Mouse (Mus musculus) forebrain, embryonic 15.5 days (tissue): Measurements from ENCODE around the gene B230118H07Rik. TPM values are rescaled to one million over a fixed set of nuclear protein-coding genes. Genes with fewer than 3 reads are reported as not detected.
"Not testable (repeated sequence)": the region's sequence is repeated elsewhere in the genome, so short reads cannot be mapped to it uniquely, and the experiment has no call there.

Experiments
- ATAC-seq: fragments of 200-750 bp; cut with Nextera tagmentation; replicated peaks from 2 replicates; pipeline ENCODE4 v1.8.0; 2017; ENCODE audit warnings: mild to moderate bottlenecking, moderate TSS enrichment, moderate library complexity
- H3K27ac ChIP-seq: fragments of 300-500 bp; sonication (generic); replicated peaks from 2 replicates; pipeline ENCODE4 v1.5.1; 2015; ENCODE audit warnings: mild to moderate bottlenecking, inconsistent platforms
- H3K27me3 ChIP-seq: fragments of 300-500 bp; sonication (generic); 2 replicates; pipeline ENCODE4 v1.6.1; 2015; ENCODE audit warnings: inconsistent platforms
- H3K36me3 ChIP-seq: fragments of 300-500 bp; sonication (generic); 2 replicates; pipeline ENCODE4 v1.6.1; 2015; ENCODE audit warnings: mild to moderate bottlenecking, inconsistent platforms
- H3K4me1 ChIP-seq: fragments of 300-500 bp; sonication (generic); 2 replicates; pipeline ENCODE4 v1.6.1; 2015; ENCODE audit warnings: inconsistent platforms
- H3K4me2 ChIP-seq: fragments of 300-500 bp; sonication (generic); replicated peaks from 2 replicates; pipeline ENCODE4 v1.6.1; 2015; ENCODE audit warnings: mild to moderate bottlenecking, inconsistent platforms
- H3K4me3 ChIP-seq: fragments of 300-500 bp; sonication (generic); 2 replicates; pipeline ENCODE4 v1.5.1; 2015; ENCODE audit warnings: mild to moderate bottlenecking, inconsistent platforms
- H3K9ac ChIP-seq: fragments of 300-500 bp; sonication (generic); replicated peaks from 2 replicates; pipeline ENCODE4 v1.6.1; 2015; ENCODE audit warnings: mild to moderate bottlenecking, inconsistent platforms
- H3K9me3 ChIP-seq: fragments of 300-500 bp; sonication (generic); 2 replicates; pipeline ENCODE4 v1.6.1; 2016; ENCODE audit warnings: inconsistent platforms
- WGBS: fragments of 180-500 bp; shearing (Covaris S2); methylation state at CpG from one replicate; pipeline ENCODE4 v1.1.7; 2015; ENCODE audit warnings: mixed read lengths; 5-methylcytosine and 5-hydroxymethylcytosine counted together
- polyA plus RNA-seq: library from polyadenylated mRNA; unstranded; fragments of >200 nt; fragmentation: Nextera tagmentation; extraction: Ambion mirVana; gene quantifications from 2 replicates; pipeline ENCODE4 v1.2.1, GENCODE M21; 2015

Gene B230118H07Rik
- polyA plus RNA-seq, 1 experiment from 2014 or later = 52.2 TPM

DNA sequence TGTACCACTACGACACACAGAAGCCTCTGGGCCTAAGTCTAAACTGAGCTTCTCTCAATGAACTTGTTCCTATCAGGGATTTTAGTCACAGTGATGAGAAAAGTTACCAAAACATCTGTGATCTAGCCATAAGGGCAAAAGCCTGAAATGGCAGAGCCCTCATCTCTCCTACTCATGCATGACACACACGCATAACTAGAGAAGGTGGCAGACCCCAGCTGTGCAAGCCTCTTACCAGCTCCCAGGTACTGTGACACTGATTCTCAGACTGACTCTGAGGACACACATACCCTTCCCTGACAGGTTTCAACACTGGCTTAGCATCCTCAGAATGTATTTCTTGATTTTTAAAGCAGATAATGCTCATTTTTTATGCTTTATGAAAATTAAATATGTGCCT is 103.7 kb downstream of the B230118H07Rik start:
- H3K36me3 ChIP-seq = no peaks in the 10 kb centered on the region
- no peaks in the 10 kb centered on the region for H3K4me1 ChIP-seq
- H3K4me3 ChIP-seq = no peak overlapping the region
- H3K9ac ChIP-seq = no peak overlapping the region
- H3K4me2 ChIP-seq = no peak overlapping the region
- H3K27ac ChIP-seq = no peak overlapping the region
- WGBS = 92% methylated on average over 2 of the region's 2 CpGs
- no peaks in the 10 kb centered on the region for H3K27me3 ChIP-seq
- H3K9me3 ChIP-seq = no peaks in the 10 kb centered on the region
- ATAC-seq = no peak

DNA sequence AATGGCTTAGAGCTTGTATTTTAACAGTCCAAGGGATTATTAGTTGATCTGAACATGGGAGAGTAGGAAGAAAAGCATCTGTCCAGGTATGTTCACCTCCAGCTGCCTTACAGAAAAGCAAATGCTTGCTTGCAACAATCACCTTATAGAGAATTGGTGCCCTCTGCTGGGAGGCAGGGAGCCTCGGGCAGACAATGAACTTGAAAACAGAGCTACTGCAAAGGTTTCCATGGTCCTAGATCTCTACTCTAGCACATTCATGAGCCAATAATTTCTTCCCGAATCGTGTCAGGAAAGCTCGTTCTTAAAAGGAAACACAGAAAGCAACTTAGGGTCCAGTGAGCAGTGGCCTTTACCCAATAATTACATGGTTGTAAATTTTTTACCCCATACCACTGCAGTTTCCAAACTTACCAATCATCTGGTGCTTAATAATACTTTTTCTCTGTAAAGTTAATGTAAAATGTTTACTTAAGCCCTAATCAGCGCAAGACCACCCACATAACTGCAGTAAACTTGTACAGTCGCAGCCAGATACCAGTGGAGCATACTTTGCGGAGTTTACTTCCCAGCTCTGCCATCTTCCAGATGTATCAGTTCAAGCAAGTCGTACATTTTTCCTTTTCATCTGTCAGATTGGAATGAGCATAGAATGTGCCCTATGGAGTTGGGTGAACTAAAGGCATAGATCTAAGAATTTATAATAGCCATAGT is 105.5 kb downstream of the B230118H07Rik start:
- 80% methylated on average over 8 of the region's 8 CpGs for WGBS
- Histone ChIP-seq H3K9me3 (no peaks in the 10 kb centered on the region), H3K4me3 (no peak overlapping the region), H3K4me1 (no peaks in the 10 kb centered on the region), H3K4me2 (no peak overlapping the region), H3K9ac (no peak overlapping the region), H3K27ac (no peak overlapping the region), H3K27me3 (no peaks in the 10 kb centered on the region), H3K36me3 (no peaks in the 10 kb centered on the region)
- ATAC-seq = no peak

DNA sequence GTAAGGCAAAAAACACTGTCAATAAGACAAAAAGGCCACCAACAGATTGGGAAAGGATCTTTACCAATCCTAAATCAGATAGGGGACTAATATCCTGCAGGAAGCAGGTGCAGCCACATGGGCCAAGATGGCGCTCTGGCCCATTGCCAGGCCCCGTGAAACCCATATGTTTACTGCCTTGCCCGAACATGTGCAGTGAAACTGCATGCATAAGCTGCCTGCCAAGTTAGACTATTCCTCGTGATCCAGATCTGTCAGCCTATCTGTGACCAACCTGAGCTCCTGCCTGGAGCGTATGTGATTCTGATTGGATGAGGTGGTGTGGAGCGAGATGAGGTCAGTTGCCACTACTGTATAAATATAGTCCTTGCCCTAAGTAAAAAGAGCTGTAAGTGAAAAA is 112.4 kb downstream of the B230118H07Rik start:
- H3K27ac ChIP-seq, H3K4me3 ChIP-seq, H3K9me3 ChIP-seq, H3K36me3 ChIP-seq, H3K4me1 ChIP-seq, H3K27me3 ChIP-seq, H3K4me2 ChIP-seq, H3K9ac ChIP-seq: not testable (repeated sequence)
- peak; percentile 80 for ATAC-seq
- WGBS = 57% methylated on average over 6 of the region's 6 CpGs

DNA sequence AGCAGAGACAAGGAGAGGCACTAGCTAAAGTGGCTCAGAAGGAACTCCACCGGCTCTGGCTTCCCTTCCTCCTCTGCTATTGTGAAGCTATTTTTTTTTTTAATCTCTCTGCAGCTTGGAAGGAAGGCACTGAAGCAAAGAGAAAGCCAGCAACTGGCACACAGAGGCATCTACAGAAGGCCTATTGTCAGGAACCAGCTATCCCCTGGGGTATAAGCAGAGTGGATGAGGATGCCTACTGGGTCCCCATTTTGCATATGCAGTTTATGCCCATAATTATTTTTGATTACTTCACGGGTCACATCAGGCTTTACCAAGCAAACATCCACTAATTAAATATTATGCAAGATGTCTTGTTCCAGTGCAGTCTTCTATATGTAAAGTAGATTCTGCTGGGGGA is 115.6 kb downstream of the B230118H07Rik start:
- Histone ChIP-seq H3K9ac (no peak overlapping the region), H3K4me2 (no peak overlapping the region), H3K4me1 (no peaks in the 10 kb centered on the region), H3K27ac (no peak overlapping the region), H3K36me3 (no peaks in the 10 kb centered on the region), H3K27me3 (no peaks in the 10 kb centered on the region), H3K4me3 (no peak overlapping the region), H3K9me3 (no peaks in the 10 kb centered on the region)
- ATAC-seq = no peak
- WGBS = 15% methylated on average over 2 of the region's 2 CpGs

DNA sequence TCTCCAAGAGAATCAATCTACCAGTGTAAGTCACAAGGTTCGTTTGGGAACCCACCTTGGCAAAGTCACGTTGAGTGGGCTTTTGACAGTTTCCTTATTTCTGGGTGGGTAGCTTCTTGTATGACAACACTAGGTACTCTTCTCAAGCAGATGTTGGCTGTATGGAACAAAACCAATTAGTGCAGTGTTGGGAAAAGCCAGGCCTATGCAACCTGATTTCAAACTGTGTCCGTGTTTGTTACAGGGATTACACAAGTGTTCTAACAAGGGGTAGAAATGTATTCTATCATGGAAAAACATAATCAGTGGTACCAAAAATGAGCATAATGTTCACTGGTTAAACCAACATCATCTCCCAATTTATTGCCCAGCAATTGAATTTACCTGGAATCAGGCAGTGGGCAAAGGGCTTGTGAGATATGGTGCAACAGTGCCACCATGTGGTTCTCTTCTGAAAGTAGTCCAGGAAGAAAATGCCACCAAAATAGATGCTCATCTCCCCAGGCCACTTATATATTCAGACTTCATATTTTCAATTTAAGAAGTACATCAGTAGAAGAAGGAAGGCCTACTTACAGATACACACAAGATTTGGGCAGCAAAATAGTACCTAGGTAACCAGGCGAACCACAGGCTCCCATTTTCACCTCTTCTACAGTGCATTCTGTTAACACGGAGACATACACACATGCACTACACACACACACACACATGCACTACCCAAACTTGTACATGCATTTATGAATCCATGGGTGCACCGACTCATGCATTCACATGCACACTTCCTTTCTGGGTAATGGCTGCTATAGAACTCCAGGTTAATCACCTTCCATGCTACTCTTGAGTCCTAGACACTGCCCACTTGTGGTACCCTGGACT is 123.6 kb downstream of the B230118H07Rik start:
- Histone ChIP-seq H3K4me3 (no peak overlapping the region), H3K4me1 (no peaks in the 10 kb centered on the region), H3K4me2 (no peak overlapping the region), H3K9ac (no peak overlapping the region), H3K9me3 (no peaks in the 10 kb centered on the region), H3K36me3 (no peaks in the 10 kb centered on the region), H3K27ac (no peak overlapping the region), H3K27me3 (no peaks in the 10 kb centered on the region)
- WGBS = 68% methylated on average over 6 of the region's 6 CpGs
- peak; percentile 82 for ATAC-seq

DNA sequence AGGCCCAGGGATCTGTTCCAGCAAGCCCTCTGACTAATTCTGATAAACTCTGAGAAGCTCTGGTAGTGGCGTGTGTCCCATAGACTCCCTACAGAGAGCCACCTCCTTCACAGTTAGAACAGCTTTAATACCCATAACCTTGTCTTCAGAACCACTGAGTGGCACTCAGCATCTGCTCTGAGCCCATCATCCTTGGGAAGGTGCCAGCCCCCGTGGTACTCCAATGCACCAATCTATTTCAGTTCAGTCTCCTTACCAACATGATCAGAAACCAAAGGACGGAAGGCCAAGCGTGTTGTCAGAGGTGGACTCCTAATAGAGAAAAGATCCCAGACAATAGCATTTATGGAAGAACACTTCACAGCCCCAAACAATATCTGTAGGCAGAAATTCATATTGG is 124.2 kb downstream of the B230118H07Rik start:
- 82% methylated on average over 4 of the region's 4 CpGs for WGBS
- no peaks in the 10 kb centered on the region for H3K9me3 ChIP-seq
- no peak overlapping the region for H3K27ac ChIP-seq
- H3K4me3 ChIP-seq = no peak overlapping the region
- H3K9ac ChIP-seq = no peak overlapping the region
- H3K4me1 ChIP-seq = no peaks in the 10 kb centered on the region
- no peak overlapping the region for H3K4me2 ChIP-seq
- no peaks in the 10 kb centered on the region for H3K27me3 ChIP-seq
- no peaks in the 10 kb centered on the region for H3K36me3 ChIP-seq
- 0 out of 2 replicates have a peak, but pooled peaks have one; percentile 2 for ATAC-seq

DNA sequence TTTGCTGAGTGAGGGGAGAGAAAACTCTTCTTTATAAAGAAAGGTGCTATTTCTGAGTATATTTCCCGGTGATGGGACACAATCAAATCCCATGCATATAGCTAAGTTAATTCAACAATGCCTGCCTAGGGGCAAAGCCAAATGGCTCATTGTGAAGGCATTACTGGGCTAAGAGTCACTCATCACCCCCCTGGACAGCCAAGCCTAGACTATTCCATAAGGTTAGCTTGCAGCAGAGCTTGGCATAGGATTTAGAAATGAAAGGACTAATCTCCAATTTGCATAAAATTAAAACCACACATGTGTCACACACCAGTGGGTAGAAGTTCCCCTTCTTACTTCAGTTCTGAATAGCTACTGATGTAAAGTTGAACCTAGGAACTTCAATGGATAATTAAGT is 128.8 kb downstream of the B230118H07Rik start:
- H3K4me3 ChIP-seq = no peak overlapping the region
- H3K4me1 ChIP-seq = no peaks in the 10 kb centered on the region
- H3K9ac ChIP-seq = no peak overlapping the region
- no peaks in the 10 kb centered on the region for H3K27me3 ChIP-seq
- 23% methylated on average over 1 of the region's 1 CpGs for WGBS
- no peak for ATAC-seq
- H3K27ac ChIP-seq = no peak overlapping the region
- H3K36me3 ChIP-seq = no peaks in the 10 kb centered on the region
- H3K4me2 ChIP-seq = no peak overlapping the region
- no peaks in the 10 kb centered on the region for H3K9me3 ChIP-seq

DNA sequence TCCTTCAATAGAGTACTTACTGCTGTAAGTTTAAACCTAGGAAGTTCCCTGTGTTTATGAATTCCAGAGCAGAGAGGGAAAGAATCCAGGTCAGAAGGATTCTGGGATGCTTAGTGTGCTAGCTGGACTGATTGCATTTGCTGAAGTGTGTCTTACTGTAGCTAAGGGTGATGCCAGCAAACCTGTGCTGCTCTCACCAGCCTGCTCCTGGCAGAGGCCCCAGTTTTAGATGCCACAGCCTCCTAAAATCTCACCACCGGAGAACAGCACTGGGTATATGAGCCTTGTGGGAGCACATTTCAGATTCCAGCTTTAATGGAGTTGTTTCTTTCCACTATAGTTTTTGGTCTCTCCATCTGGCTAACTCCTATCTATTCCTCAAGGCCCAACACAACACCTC is 129.4 kb downstream of the B230118H07Rik start:
- H3K4me1 ChIP-seq = no peaks in the 10 kb centered on the region
- 59% methylated on average over 1 of the region's 1 CpGs for WGBS
- no peak for ATAC-seq
- no peak overlapping the region for H3K4me2 ChIP-seq
- no peaks in the 10 kb centered on the region for H3K9me3 ChIP-seq
- H3K36me3 ChIP-seq = no peaks in the 10 kb centered on the region
- H3K27me3 ChIP-seq = no peaks in the 10 kb centered on the region
- no peak overlapping the region for H3K27ac ChIP-seq
- H3K9ac ChIP-seq = no peak overlapping the region
- H3K4me3 ChIP-seq = no peak overlapping the region

Other genes with a start within 250 kb of the B230118H07Rik start
- not detected in 2 replicates for gene Rag2, start 24.8 kb downstream of the B230118H07Rik start, polyA plus RNA-seq
- 0.06 and 0.14 TPM in 2 replicates for gene Rag1, start within 50 bp of the B230118H07Rik start, polyA plus RNA-seq
- gene Traf6, start 28.9 kb upstream of the B230118H07Rik start, polyA plus RNA-seq = 10.3 and 11.2 TPM in 2 replicates
- gene Prr5l, start 233.5 kb upstream of the B230118H07Rik start, polyA plus RNA-seq = 4.9 and 6.8 TPM in 2 replicates
- gene Commd9, start 236.7 kb upstream of the B230118H07Rik start, polyA plus RNA-seq = 97.6 and 106 TPM in 2 replicates